Mouse (Mus musculus): ENCODE measurements at regions not wholly inside any gene's neighbourhood (a gene's known extent, or its start where the extent isn't known, plus 50 kb on each side); places are given as distances from the start of the nearest gene placed in this dataset.

DNA sequence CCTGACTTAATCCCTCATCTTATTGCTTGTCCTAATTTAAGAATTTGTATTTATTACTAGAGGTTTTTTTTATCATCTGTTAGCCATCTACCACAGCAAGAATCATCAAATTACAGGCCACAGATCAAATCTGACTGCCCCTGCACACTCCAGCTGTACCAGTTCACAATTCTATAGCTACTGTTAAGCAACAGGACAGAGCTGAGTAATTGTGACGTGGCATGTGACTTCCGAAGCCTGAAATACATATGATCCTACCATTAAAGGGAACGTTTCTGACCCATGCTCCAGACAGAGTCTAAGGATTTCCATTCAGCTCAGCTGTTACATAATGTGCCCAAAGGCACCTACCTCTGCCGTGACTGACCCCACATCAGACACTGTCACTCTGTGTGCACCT, 74.0 kb upstream of the Mboat1 start:
- ATAC-seq (ENCODE audit: low read depth), result no peak
- 90% methylated on average over 4 of the region's 4 CpGs for WGBS
- no peak overlapping the region for H3K27ac ChIP-seq (replicated peaks)
- H3K4me2 ChIP-seq, result no peak overlapping the region
- no peaks in the 10 kb centered on the region for H3K9me3 ChIP-seq
- no peaks in the 10 kb centered on the region for H3K4me1 ChIP-seq (replicated peaks)
- no peak overlapping the region for H3K9ac ChIP-seq
- H3K36me3 ChIP-seq, result no peaks in the 10 kb centered on the region
- H3K4me3 ChIP-seq, result no peak overlapping the region
- no peaks in the 10 kb centered on the region for H3K27me3 ChIP-seq

DNA sequence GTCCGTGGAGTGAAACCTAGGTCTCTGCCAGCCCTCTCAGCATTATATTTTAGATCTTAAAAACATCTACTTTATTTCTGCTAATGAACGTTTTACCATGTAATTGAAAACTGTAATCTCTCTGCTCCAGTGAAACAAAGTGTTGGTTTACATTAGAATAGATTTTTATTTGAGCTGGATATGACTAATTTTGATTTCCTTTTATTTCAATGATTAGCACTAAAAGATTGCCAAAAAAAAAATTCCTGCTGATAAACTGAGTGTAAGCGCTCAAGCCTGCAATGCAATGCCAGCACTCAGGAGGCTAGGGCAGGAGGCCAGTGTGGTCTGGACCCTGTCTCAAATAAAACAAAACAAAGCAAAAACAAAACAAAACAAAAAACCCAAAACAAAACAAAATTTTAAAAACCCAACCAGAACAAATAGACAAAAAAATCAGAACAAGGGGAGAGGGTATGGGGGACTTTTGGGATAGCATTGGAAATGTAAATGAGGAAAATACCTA, 69.3 kb upstream of the E2f3 start:
- no peak overlapping the region for H3K4me2 ChIP-seq
- peaks cover 8% of the 10 kb centered on the region; the same call in 1 of the 2 replicates for H3K4me1 ChIP-seq (replicated peaks)
- no peaks in the 10 kb centered on the region for H3K36me3 ChIP-seq
- ATAC-seq (ENCODE audit: low read depth), result no peak
- 88% methylated on average over 3 of the region's 3 CpGs for WGBS
- H3K9me3 ChIP-seq, result no peaks in the 10 kb centered on the region
- H3K27ac ChIP-seq (replicated peaks), result no peak overlapping the region
- H3K4me3 ChIP-seq, result no peak overlapping the region
- H3K9ac ChIP-seq, result no peak overlapping the region
- no peaks in the 10 kb centered on the region for H3K27me3 ChIP-seq

DNA sequence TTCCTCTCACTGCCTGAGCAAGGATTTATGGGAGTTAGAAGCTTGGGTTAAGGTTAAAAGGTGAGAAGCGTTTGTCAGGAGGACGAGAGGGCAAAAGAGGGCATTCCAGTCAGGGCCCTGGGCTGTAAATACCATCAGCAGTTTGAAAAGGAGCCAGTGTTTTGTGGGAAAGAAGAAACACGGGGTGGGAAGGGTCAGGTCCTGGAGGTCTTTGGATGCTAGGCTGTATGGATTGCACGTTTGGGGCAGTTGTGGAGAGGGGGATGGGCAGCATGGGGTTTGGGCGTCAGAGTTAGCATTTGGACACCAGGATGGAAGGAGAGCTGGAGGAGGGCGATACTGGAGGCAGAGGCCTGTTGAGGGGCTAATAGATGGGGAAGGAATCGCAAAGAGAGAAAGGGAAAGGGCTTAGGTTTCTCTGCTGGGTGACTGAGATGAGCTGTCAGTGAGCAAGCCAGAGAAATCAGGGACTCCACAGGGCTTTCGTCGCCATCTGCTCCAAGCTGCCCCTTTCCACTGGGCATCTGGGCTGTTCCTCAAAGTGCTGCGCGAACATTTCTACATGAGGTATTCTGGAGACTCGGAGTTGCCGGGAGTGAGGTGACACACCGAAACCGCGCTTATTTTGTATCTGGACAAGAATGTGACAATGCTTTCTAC, 66.2 kb upstream of the E2f3 start:
- Histone ChIP-seq H3K27ac (replicated peaks) (no peak overlapping the region), H3K4me1 (replicated peaks) (peaks cover 8% of the 10 kb centered on the region; the same call in 1 of the 2 replicates), H3K9ac (no peak overlapping the region), H3K4me2 (no peak overlapping the region), H3K9me3 (no peaks in the 10 kb centered on the region), H3K36me3 (no peaks in the 10 kb centered on the region), H3K27me3 (no peaks in the 10 kb centered on the region), H3K4me3 (no peak overlapping the region)
- ATAC-seq (ENCODE audit: low read depth), result no peak
- WGBS, result 39% methylated on average over 16 of the region's 16 CpGs

DNA sequence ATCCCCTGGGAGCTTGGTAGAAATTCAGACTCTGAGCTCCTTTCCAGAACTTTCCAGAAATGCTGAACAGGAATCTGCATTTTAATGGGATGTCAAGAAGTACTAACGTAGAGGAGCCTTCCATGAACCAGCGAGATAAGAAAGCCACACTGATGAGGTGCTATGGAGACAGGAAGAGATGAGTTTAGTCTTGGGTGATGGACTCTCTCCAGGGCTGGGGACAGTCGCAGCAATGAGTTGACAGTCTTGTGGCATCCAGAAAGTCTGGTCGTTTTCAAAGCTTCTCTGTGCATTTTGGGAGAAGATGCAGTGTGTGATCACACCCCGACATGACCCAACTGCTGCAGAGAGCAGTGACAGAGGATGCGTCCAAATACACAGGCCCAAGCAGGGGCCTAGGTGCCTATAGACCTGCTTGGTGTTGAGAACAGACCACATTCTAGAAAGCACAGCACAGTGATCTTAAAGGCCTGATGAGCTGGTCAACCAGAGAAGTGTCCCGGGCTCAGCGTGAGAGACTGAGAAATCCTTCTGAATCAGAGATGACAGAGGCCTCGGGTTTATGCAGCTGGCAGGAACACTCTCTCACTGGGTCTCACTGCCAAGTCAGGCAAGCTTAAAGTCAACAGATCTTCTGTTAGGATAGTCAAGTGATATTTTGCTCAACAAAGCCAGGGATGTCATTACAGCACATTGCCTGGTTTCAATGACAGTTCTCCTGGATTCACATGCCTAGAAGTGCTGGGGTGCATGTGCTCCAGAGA, 65.1 kb upstream of the E2f3 start:
- 78% methylated on average over 9 of the region's 9 CpGs for WGBS
- Histone ChIP-seq H3K9ac (no peak overlapping the region), H3K27ac (replicated peaks) (no peak overlapping the region), H3K4me3 (no peak overlapping the region), H3K36me3 (no peaks in the 10 kb centered on the region), H3K4me2 (no peak overlapping the region), H3K9me3 (no peaks in the 10 kb centered on the region), H3K4me1 (replicated peaks) (peaks cover 8% of the 10 kb centered on the region; the same call in 1 of the 2 replicates), H3K27me3 (no peaks in the 10 kb centered on the region)
- no peak for ATAC-seq (ENCODE audit: low read depth)

DNA sequence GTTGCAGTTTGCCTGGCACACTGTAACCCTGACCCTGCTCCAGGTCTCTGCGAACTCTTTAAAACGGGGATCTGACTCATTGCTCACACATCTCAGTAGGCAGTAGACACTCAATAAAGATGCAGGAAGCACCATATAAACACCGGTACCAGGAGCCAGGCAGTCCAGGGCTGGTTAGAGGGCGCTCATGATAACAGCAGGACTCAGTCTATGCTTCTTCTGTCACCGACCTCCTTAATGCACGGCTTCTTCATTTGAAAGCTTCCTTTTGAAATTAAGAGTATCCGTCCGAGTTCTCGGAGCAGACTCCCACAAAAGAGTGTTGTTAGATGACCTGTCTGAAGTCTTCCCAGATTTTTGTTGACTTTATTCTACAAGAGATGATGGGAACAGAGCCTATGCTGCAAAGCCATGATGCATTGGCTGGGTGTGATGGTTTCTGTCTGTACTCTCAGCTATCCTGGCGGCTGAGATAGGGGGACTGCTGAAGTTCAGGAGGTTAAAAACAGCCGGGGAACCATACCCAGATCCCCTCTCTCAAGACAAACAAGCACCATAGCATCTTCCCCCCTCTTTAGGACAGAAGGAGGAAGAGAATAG, 62.5 kb upstream of the E2f3 start:
- no peak overlapping the region for H3K4me2 ChIP-seq
- no peak overlapping the region for H3K27ac ChIP-seq (replicated peaks)
- no peak overlapping the region for H3K4me3 ChIP-seq
- H3K9ac ChIP-seq, result no peak overlapping the region
- H3K36me3 ChIP-seq, result no peaks in the 10 kb centered on the region
- no peaks in the 10 kb centered on the region for H3K27me3 ChIP-seq
- H3K4me1 ChIP-seq (replicated peaks), result peaks cover 8% of the 10 kb centered on the region; the same call in 1 of the 2 replicates
- WGBS, result 85% methylated on average over 11 of the region's 11 CpGs
- no peak for ATAC-seq (ENCODE audit: low read depth)
- no peaks in the 10 kb centered on the region for H3K9me3 ChIP-seq

DNA sequence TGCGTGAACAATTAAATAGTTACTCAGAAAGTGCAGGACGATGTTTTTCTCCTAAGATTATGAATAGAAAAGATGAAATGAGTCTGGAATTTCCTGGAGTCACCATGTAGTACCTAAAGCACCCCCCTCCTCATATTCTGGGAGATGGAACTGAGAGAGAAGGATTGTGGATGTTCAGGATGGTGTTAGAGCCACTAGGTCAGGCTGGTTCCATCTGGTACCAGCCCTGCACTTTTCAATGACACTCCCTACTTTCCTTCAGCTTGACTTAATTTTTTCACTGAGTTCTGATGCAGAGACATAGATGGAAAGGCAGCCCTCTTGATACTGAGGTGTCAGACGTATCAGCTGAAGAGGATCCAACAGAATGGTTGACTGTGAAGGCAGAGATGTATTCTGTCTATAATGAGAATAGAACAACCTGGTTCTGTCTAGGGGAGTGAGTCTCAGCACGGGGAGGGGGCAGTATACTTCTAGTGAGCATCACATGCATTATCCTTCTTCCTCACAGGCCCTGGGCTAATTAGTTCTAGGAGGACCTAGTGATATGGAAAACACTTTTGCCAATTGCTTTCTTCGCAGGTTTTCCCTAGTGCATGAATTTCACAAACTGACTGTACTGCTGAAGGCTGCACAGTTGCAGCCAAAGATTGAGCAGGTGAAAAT, 60.8 kb upstream of the E2f3 start:
- Histone ChIP-seq H3K4me1 (replicated peaks) (peaks cover under 1% of the 10 kb centered on the region; the same call in 1 of the 2 replicates), H3K9ac (no peak overlapping the region), H3K4me2 (no peak overlapping the region), H3K36me3 (no peaks in the 10 kb centered on the region), H3K27me3 (no peaks in the 10 kb centered on the region), H3K27ac (replicated peaks) (no peak overlapping the region), H3K9me3 (no peaks in the 10 kb centered on the region), H3K4me3 (no peak overlapping the region)
- 85% methylated on average over 5 of the region's 5 CpGs for WGBS
- ATAC-seq (ENCODE audit: low read depth), result no peak

DNA sequence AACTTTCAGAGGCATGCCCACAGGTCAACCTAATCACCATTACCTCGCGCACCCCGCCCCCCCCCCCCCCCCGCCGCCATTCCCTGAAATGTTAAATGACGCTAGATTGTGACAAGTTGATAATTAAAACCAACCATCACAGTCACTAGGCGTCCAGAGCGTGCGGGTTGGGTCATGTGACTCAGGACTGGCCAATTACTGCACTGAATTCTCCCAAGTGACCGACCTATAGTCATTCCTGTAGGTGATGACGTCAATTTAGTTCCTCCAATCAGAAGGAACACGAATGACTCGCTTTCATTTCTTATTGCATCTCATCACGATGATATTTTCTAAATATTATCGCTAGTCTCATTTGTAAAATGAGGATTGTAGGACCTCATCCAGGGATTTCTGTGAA, 60.2 kb upstream of the E2f3 start:
- Histone ChIP-seq H3K9ac (no peak overlapping the region), H3K4me3 (no peak overlapping the region), H3K27ac (replicated peaks) (no peak overlapping the region), H3K36me3 (no peaks in the 10 kb centered on the region), H3K4me1 (replicated peaks) (no peaks in the 10 kb centered on the region), H3K9me3 (no peaks in the 10 kb centered on the region), H3K4me2 (no peak overlapping the region), H3K27me3 (no peaks in the 10 kb centered on the region)
- 70% methylated on average over 15 of the region's 15 CpGs for WGBS
- ATAC-seq (ENCODE audit: low read depth), result no peak

DNA sequence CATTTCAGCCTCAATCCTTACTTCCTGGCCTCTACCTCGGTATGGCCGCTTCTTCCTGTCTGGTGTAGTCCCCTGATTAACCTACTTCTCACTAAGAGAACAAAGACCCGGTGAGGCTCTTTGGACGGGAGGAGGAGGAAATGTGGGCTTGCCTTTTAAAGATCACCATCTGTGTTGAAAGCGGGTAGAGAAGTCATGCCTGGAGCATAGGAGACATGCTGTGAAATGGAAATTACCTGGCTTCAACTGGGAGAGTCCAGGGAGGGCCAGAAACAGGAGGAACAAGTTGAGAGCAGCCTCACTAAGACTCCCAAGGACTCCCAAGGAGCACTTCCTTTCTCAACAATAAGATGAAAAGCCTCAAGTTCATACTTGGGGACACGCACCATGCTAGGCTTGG, 59.4 kb upstream of the E2f3 start:
- Histone ChIP-seq H3K9ac (no peak overlapping the region), H3K9me3 (no peaks in the 10 kb centered on the region), H3K27me3 (no peaks in the 10 kb centered on the region), H3K4me2 (no peak overlapping the region), H3K36me3 (no peaks in the 10 kb centered on the region), H3K27ac (replicated peaks) (no peak overlapping the region), H3K4me3 (no peak overlapping the region), H3K4me1 (replicated peaks) (no peaks in the 10 kb centered on the region)
- ATAC-seq (ENCODE audit: low read depth), result no peak
- WGBS, result 81% methylated on average over 6 of the region's 6 CpGs

DNA sequence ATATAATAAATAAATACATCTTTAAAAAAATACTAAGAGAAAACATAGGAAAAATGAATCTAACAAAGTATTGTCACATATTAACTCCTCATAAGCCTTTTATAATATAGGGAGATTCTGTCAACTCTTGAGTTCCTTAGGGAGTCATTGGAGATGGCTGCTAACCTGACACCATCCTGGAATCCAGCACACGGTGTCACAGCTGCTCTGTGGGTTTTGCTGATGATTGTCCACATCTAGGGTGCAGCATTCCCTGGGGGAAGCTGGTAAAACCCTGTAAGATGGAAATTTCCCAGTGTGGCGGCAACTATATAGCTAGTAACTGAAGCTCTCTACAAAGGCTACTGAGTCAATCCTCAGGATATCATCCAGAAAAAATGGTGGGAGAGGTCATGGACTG, 58.9 kb upstream of the E2f3 start:
- Histone ChIP-seq H3K4me3 (no peak overlapping the region), H3K4me1 (replicated peaks) (no peaks in the 10 kb centered on the region), H3K36me3 (no peaks in the 10 kb centered on the region), H3K9me3 (no peaks in the 10 kb centered on the region), H3K27me3 (no peaks in the 10 kb centered on the region), H3K4me2 (no peak overlapping the region), H3K27ac (replicated peaks) (no peak overlapping the region), H3K9ac (no peak overlapping the region)
- 81% methylated on average over 2 of the region's 2 CpGs for WGBS
- ATAC-seq (ENCODE audit: low read depth), result no peak

DNA sequence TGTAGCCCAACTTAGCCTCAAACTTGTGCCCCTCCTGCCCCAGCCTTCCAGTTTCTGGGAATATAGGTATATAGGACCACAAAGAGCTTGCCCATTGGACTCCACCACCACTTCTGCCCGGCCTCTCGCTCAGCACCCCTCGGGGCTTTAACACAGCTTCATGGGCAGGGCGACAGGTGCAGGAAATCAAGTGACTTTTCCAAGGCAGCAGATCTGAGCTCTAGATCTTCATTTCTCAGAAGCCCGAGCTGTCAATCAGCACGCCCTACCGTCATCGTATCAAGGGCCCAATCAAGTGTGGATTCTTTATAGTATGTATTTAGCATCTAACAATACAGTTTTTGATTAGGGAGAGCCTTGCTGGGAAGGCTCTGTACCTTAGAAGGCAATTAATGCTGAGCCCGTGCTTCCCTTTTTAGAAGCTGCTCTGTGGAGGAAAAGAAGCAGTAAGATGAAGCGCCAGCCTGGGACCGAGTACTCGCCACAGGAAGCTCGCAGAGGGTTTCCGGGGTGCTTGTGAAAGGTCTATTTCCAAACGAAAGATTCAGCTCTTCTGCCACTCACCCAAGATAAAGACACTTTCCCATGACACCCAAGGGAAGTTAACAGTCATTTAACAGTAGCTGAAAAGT, 56.9 kb upstream of the E2f3 start:
- no peak overlapping the region for H3K27ac ChIP-seq (replicated peaks)
- WGBS, result 80% methylated on average over 15 of the region's 15 CpGs
- H3K4me1 ChIP-seq (replicated peaks), result no peaks in the 10 kb centered on the region
- no peaks in the 10 kb centered on the region for H3K27me3 ChIP-seq
- no peak overlapping the region for H3K9ac ChIP-seq
- H3K36me3 ChIP-seq, result no peaks in the 10 kb centered on the region
- no peak for ATAC-seq (ENCODE audit: low read depth)
- H3K9me3 ChIP-seq, result no peaks in the 10 kb centered on the region
- no peak overlapping the region for H3K4me2 ChIP-seq
- H3K4me3 ChIP-seq, result no peak overlapping the region

DNA sequence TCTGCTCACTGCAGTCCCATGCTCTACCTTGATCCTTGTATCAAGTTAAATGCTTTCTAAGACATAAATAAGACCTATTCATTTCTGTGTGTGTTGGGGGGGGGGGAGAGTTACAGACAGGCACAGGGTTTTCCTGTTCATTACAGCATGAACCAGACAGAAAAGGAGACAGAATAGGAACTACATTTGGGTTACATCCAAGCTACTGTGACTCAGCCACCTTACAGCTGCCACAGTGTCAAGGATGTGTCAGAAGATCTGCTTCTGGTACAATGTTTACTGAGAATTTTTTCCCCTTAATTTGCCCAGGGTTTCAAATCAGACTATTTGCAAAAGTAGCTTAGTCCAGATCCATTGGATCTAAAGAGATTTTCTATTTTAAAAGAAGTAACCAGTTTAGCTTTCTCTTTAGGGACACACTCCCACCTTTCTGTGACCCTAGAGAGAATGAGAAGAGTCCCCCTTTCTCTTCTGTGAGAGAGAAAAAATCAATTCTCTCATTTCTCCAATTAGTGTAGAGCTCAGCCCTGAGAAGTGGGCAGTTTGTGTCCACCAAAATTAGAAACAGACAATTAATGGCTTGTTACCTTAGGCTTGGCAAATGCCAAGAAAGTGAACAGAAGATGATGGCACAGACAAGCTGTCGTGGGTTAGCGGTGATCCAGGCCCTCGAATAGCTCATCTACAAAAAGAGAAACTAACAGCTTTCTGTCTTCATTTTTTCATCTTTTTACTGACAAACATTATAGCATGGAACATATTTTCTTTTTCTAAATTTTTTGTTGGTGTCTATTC, 55.8 kb upstream of the E2f3 start:
- Histone ChIP-seq H3K36me3 (no peaks in the 10 kb centered on the region), H3K27ac (replicated peaks) (no peak overlapping the region), H3K9ac (no peak overlapping the region), H3K9me3 (no peaks in the 10 kb centered on the region), H3K4me3 (no peak overlapping the region), H3K4me2 (no peak overlapping the region), H3K4me1 (replicated peaks) (no peaks in the 10 kb centered on the region), H3K27me3 (no peaks in the 10 kb centered on the region)
- 87% methylated on average over 3 of the region's 3 CpGs for WGBS
- no peak for ATAC-seq (ENCODE audit: low read depth)

Data from neural tube, embryonic 13.5 days (tissue).